Mouse (Mus musculus): ENCODE measurements around the gene Ets2. TPM values are rescaled to one million over a fixed set of nuclear protein-coding genes. Genes with fewer than 3 reads are reported as not detected.
A peak's percentile ranks its signal among the peaks of the same experiment; 100 is the strongest.
"Not testable (repeated sequence)": the region's sequence is repeated elsewhere in the genome, so short reads cannot be mapped to it uniquely, and the experiment has no call there.

The Ets2 gene
- polyA plus RNA-seq, 1 experiment from 2014 or later: 55.7 TPM

DNA sequence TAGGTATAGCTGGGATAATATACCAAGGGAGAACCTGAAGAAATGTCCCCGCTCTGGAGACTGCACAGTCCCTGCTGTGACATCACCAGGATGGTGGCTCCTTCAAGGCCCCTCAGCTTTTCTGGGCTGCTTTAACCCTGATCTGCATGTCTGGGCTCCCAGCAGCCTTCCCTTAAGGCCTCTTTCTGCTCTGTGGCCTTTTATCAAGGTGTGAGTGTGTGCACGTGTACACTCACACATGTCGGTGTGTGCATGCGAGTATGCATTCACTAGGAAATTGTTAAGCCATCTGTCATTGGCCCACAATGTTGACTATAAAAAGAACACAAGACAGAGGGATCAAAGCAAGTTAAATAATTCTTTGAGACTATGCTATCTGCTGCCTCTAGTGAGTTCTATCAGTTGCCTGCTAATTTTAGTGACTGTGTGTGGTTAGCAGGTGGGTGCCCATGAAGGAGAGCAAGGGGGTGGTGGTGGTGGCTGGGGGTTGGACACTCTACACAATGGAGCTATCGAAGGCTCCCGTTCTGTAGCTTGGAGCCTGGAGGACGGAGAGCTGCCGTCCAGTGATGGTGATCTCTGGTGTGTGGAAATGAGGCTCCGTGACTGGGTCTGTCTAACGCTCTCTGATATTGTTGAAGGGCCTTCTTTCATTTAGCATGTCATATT lies 2.9 kb downstream of the Ets2 start:
- Histone ChIP-seq H3K9ac (ENCODE audit: low read depth, low read length) (peak overlapping the region; percentile 53), H3K9me3 (ENCODE audit: control insufficient read depth, low read length) (no peaks in the 10 kb centered on the region), H3K4me2 (ENCODE audit: low read depth, low read length) (peak overlapping the region; percentile 83), H3K4me1 (ENCODE audit: control insufficient read depth, insufficient read depth, low read length) (peaks cover 24% of the 10 kb centered on the region), H3K4me3 (ENCODE audit: low read depth, low read length) (peak overlapping the region; percentile 88), H3K36me3 (ENCODE audit: control insufficient read depth, insufficient read depth, low read length) (peaks cover 37% of the 10 kb centered on the region), H3K27me3 (replicated peaks; ENCODE audit: control insufficient read depth, insufficient read depth, low read length) (no peaks in the 10 kb centered on the region), H3K27ac (replicated peaks; ENCODE audit: low read depth, low read length) (no peak overlapping the region)
- DNase-seq (ENCODE audit: low spot score) (no peak), ATAC-seq (ENCODE audit: low read depth) (no peak)
- 73% methylated on average over 10 of the region's 10 CpGs for WGBS

DNA sequence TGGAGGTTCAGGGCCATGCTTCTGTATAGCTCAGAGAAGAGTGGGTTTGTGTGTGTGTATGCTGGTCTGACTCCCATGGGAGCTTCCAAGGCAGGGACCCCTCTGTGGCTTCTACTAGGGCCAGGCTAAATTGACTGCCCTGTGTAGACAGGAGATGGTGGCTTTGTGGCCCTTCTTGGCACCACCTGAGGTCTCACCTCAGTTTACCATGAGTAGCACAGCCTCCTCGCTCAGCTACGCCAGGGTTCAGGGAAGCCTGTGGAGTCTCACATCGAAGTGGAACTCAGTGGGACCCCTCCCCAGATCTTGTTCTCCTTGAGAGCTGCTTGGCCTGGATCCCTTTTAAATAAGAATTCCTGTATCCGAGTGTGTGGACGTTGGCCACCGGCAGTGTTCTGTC lies 3.9 kb downstream of the Ets2 start:
- Histone ChIP-seq H3K27me3 (replicated peaks; ENCODE audit: control insufficient read depth, insufficient read depth, low read length) (no peaks in the 10 kb centered on the region), H3K4me3 (ENCODE audit: low read depth, low read length) (no peak overlapping the region; the same call in 1 of the 2 replicates), H3K9me3 (ENCODE audit: control insufficient read depth, low read length) (no peaks in the 10 kb centered on the region), H3K9ac (ENCODE audit: low read depth, low read length) (no peak overlapping the region), H3K4me1 (ENCODE audit: control insufficient read depth, insufficient read depth, low read length) (peaks cover 24% of the 10 kb centered on the region), H3K4me2 (ENCODE audit: low read depth, low read length) (peak overlapping the region; percentile 83), H3K27ac (replicated peaks; ENCODE audit: low read depth, low read length) (no peak overlapping the region), H3K36me3 (ENCODE audit: control insufficient read depth, insufficient read depth, low read length) (peaks cover 47% of the 10 kb centered on the region)
- DNase-seq (ENCODE audit: low spot score) (no peak), ATAC-seq (ENCODE audit: low read depth) (no peak)
- WGBS: 92% methylated on average over 6 of the region's 6 CpGs

DNA sequence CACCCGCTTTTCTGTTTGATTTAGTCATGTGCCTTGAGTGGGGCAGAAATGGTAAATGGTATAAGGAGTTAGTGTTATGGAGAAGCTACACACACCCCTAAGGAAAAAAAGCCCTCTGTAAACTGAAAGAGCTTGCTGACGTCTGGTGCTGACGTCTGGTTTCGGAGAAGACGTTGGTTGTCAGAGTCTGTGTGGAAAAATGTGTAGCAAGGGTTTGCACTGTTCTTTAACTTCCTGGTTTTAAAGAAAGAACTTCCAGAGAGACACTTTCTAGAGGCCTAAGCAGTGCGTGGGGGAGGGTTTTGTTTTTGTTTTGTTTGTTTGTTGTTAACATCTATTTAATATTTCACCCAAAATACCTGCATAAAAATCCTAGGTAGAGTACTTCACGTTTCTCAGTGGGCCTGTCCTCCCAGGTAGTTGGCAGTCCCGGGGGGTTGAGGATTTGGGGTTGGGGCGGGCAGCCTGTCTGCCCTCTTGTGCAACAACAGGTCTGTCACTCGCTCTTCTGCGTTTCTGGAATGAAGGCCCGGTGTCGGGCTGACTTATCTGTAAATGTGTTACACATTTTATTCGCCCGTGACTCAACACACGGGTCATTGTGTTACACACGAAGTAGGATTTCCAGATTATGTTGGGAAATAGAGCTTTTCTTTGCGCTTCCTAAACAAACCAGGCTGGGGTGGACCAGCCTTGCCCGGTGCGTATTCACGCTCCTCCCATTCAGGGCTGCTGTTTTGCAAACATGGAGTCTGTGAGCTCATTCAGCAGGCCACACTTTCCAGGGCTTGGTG lies 6.5 kb downstream of the Ets2 start:
- Histone ChIP-seq H3K27ac (replicated peaks; ENCODE audit: low read depth, low read length) (peak overlapping the region; percentile 58), H3K4me1 (ENCODE audit: control insufficient read depth, insufficient read depth, low read length) (peaks cover 19% of the 10 kb centered on the region), H3K27me3 (replicated peaks; ENCODE audit: control insufficient read depth, insufficient read depth, low read length) (no peaks in the 10 kb centered on the region), H3K4me3 (ENCODE audit: low read depth, low read length) (no peak overlapping the region), H3K9ac (ENCODE audit: low read depth, low read length) (no peak overlapping the region), H3K4me2 (ENCODE audit: low read depth, low read length) (peak overlapping the region; percentile 23; the same call in 1 of the 2 replicates), H3K9me3 (ENCODE audit: control insufficient read depth, low read length) (no peaks in the 10 kb centered on the region), H3K36me3 (ENCODE audit: control insufficient read depth, insufficient read depth, low read length) (peaks cover 66% of the 10 kb centered on the region)
- WGBS: 63% methylated on average over 21 of the region's 21 CpGs
- ATAC-seq (ENCODE audit: low read depth) (no peak), DNase-seq (ENCODE audit: low spot score) (no peak)

DNA sequence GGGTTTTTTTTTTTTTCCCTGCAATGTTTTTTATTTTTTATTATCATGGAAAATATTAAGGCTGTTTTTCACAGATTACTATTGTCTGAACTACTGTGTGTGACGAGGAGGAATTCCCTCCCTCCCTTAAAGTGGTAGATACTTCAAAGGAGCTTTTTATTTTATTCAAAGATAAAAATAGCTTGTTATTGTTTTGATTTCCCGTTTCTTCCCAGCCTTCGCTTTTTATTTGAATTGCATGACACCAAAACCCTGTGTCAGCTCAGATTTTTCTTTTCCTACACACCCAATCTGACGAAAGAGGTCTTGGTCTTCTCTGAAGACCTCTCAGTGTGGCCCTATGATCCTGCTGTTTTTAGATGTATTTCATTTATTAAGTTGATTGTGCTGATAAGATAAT lies 7.3 kb downstream of the Ets2 start:
- Histone ChIP-seq H3K27me3 (replicated peaks; ENCODE audit: control insufficient read depth, insufficient read depth, low read length) (no peaks in the 10 kb centered on the region), H3K27ac (replicated peaks; ENCODE audit: low read depth, low read length) (no peak overlapping the region), H3K4me3 (ENCODE audit: low read depth, low read length) (no peak overlapping the region), H3K9me3 (ENCODE audit: control insufficient read depth, low read length) (no peaks in the 10 kb centered on the region), H3K36me3 (ENCODE audit: control insufficient read depth, insufficient read depth, low read length) (peaks cover 73% of the 10 kb centered on the region), H3K4me1 (ENCODE audit: control insufficient read depth, insufficient read depth, low read length) (peaks cover 18% of the 10 kb centered on the region), H3K4me2 (ENCODE audit: low read depth, low read length) (no peak overlapping the region), H3K9ac (ENCODE audit: low read depth, low read length) (no peak overlapping the region)
- WGBS: 66% methylated on average over 4 of the region's 4 CpGs
- no peak for ATAC-seq (ENCODE audit: low read depth)
- no peak for DNase-seq (ENCODE audit: low spot score)

DNA sequence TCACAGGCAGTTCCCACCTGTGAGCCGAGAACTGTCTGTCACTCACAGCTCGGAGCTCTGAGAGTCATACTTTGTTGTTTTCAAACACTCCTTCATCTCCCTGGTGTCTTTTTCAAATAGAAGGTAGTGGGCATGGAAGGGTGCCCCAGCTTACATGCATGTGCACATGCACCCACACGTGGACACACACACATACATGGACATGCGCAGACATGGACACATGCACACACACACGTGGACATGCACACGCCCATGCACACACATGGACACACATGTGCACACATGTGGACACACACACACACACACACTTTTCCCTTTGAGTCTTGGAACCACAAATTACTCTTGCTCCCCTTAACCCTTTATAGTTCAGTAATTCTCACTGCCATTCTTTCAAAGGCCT lies 8.3 kb downstream of the Ets2 start:
- H3K36me3 ChIP-seq (ENCODE audit: control insufficient read depth, insufficient read depth, low read length): peaks cover 83% of the 10 kb centered on the region
- H3K27me3 ChIP-seq (replicated peaks; ENCODE audit: control insufficient read depth, insufficient read depth, low read length): no peaks in the 10 kb centered on the region
- no peak for ATAC-seq (ENCODE audit: low read depth)
- WGBS: 89% methylated on average over 6 of the region's 6 CpGs
- no peak overlapping the region for H3K27ac ChIP-seq (replicated peaks; ENCODE audit: low read depth, low read length)
- no peak overlapping the region for H3K4me3 ChIP-seq (ENCODE audit: low read depth, low read length)
- peaks cover 8% of the 10 kb centered on the region for H3K4me1 ChIP-seq (ENCODE audit: control insufficient read depth, insufficient read depth, low read length)
- DNase-seq (ENCODE audit: low spot score): no peak
- H3K9ac ChIP-seq (ENCODE audit: low read depth, low read length): no peak overlapping the region
- H3K9me3 ChIP-seq (ENCODE audit: control insufficient read depth, low read length): no peaks in the 10 kb centered on the region
- no peak overlapping the region for H3K4me2 ChIP-seq (ENCODE audit: low read depth, low read length)

DNA sequence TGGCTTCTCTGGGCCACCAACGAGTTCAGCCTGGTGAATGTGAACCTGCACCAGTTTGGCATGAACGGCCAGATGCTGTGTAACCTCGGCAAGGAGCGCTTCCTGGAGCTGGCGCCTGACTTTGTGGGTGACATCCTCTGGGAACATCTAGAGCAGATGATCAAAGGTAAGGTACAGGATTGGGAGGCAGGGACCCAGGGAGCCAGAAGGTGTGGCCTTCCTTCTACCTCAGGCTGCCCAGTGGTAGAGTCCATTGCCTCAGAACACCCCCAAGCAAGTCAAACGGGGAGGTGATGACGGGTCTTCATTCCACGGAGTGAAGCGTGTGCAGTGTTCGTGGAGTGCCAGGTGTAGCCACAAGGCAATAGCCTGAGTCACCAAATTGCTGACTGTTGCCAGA lies 10.2 kb downstream of the Ets2 start:
- H3K4me2 ChIP-seq (ENCODE audit: low read depth, low read length): no peak overlapping the region
- peaks cover 3% of the 10 kb centered on the region; the same call in 1 of the 2 replicates for H3K4me1 ChIP-seq (ENCODE audit: control insufficient read depth, insufficient read depth, low read length)
- no peaks in the 10 kb centered on the region for H3K9me3 ChIP-seq (ENCODE audit: control insufficient read depth, low read length)
- H3K4me3 ChIP-seq (ENCODE audit: low read depth, low read length): no peak overlapping the region
- ATAC-seq (ENCODE audit: low read depth) (no peak), DNase-seq (ENCODE audit: low spot score) (no peak)
- H3K9ac ChIP-seq (ENCODE audit: low read depth, low read length): no peak overlapping the region
- 92% methylated on average over 10 of the region's 10 CpGs for WGBS
- H3K27ac ChIP-seq (replicated peaks; ENCODE audit: low read depth, low read length): no peak overlapping the region
- H3K27me3 ChIP-seq (replicated peaks; ENCODE audit: control insufficient read depth, insufficient read depth, low read length): no peaks in the 10 kb centered on the region
- peaks cover 89% of the 10 kb centered on the region for H3K36me3 ChIP-seq (ENCODE audit: control insufficient read depth, insufficient read depth, low read length)

DNA sequence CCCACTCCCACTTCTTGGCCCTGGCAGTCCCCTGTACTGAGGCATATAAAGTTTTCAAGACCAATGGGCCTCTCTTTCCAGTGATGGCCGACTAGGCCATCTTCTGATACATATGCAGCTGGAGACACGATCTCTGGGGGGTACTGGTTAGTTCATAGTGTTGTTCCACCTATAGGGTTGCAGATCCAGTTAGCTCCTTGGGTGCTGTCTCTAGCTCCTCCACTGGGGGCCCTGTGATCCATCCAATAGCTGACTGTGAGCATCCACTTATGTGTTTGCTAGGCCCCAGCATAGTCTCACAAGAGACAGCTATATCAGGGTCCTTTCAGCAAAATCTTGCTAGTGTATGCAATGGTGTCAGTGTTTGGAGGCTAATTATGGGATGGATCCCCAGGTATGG lies 11.2 kb downstream of the Ets2 start:
- not testable (repeated sequence) for H3K27me3 ChIP-seq (replicated peaks; ENCODE audit: control insufficient read depth, insufficient read depth, low read length); H3K9me3 ChIP-seq (ENCODE audit: control insufficient read depth, low read length); H3K9ac ChIP-seq (ENCODE audit: low read depth, low read length); H3K27ac ChIP-seq (replicated peaks; ENCODE audit: low read depth, low read length); H3K4me3 ChIP-seq (ENCODE audit: low read depth, low read length); H3K4me2 ChIP-seq (ENCODE audit: low read depth, low read length); DNase-seq (ENCODE audit: low spot score); H3K4me1 ChIP-seq (ENCODE audit: control insufficient read depth, insufficient read depth, low read length); ATAC-seq (ENCODE audit: low read depth)
- peaks cover 92% of the 10 kb centered on the region for H3K36me3 ChIP-seq (ENCODE audit: control insufficient read depth, insufficient read depth, low read length)
- 75% methylated on average over 2 of the region's 2 CpGs for WGBS

DNA sequence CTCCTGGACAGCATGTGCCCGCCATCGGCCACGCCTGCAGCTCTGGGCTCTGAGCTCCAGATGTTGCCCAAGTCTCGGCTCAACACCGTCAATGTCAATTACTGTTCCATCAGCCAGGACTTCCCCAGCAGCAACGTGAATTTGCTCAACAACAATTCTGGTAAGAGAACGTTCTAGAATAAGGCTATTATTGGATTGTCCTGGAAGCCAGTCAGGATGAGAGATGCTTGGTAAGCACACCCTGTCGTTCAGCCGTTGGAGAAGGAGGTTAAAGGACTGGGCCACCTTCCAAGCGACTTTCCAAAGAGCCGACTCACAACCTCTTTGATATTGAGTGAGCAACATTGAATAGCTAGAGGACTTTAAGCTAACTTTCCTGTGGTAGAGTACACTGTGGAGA lies 13.2 kb downstream of the Ets2 start:
- Histone ChIP-seq H3K4me2 (ENCODE audit: low read depth, low read length) (no peak overlapping the region), H3K27ac (replicated peaks; ENCODE audit: low read depth, low read length) (no peak overlapping the region), H3K4me3 (ENCODE audit: low read depth, low read length) (no peak overlapping the region), H3K4me1 (ENCODE audit: control insufficient read depth, insufficient read depth, low read length) (no peaks in the 10 kb centered on the region), H3K27me3 (replicated peaks; ENCODE audit: control insufficient read depth, insufficient read depth, low read length) (no peaks in the 10 kb centered on the region), H3K9ac (ENCODE audit: low read depth, low read length) (no peak overlapping the region), H3K9me3 (ENCODE audit: control insufficient read depth, low read length) (no peaks in the 10 kb centered on the region), H3K36me3 (ENCODE audit: control insufficient read depth, insufficient read depth, low read length) (peaks cover 93% of the 10 kb centered on the region)
- DNase-seq (ENCODE audit: low spot score): no peak
- no peak for ATAC-seq (ENCODE audit: low read depth)
- 77% methylated on average over 11 of the region's 11 CpGs for WGBS

All from embryonic facial prominence, embryonic 14.5 days (tissue).